Mouse (Mus musculus): ENCODE measurements around the gene Olfr750. TPM values are rescaled to one million over a fixed set of nuclear protein-coding genes. Genes with fewer than 3 reads are reported as not detected.

Olfr750 gene
- polyA plus RNA-seq, 1 experiment from 2014 or later, result not detected

Other genes with a start within 250 kb of the Olfr750 start
- gene Tep1, start 203.9 kb downstream of the Olfr750 start, polyA plus RNA-seq (2015; fragmentation: Nextera tagmentation; extraction: Ambion mirVana), result 2.5 and 3.2 TPM in 2 replicates
- 0.83 and 1.3 TPM in 2 replicates for gene Klhl33, start 176.9 kb downstream of the Olfr750 start, polyA plus RNA-seq (2015; fragmentation: Nextera tagmentation; extraction: Ambion mirVana)
- gene Osgep, start 149.5 kb downstream of the Olfr750 start, polyA plus RNA-seq (2015; fragmentation: Nextera tagmentation; extraction: Ambion mirVana), result 116 and 119 TPM in 2 replicates
- 225 and 228 TPM in 2 replicates for gene Apex1, start 149.5 kb downstream of the Olfr750 start, polyA plus RNA-seq (2015; fragmentation: Nextera tagmentation; extraction: Ambion mirVana)
- gene Pip4p1, start 143.6 kb downstream of the Olfr750 start, polyA plus RNA-seq (2015; fragmentation: Nextera tagmentation; extraction: Ambion mirVana), result 79.0 and 87.9 TPM in 2 replicates
- gene Pnp, start 143.4 kb downstream of the Olfr750 start, polyA plus RNA-seq (2015; fragmentation: Nextera tagmentation; extraction: Ambion mirVana), result 24.9 and 27.0 TPM in 2 replicates
- not detected in 2 replicates for gene Gm49342, start 129.9 kb downstream of the Olfr750 start, polyA plus RNA-seq (2015; fragmentation: Nextera tagmentation; extraction: Ambion mirVana)
- gene Pnp2, start 118.4 kb downstream of the Olfr750 start, polyA plus RNA-seq (2015; fragmentation: Nextera tagmentation; extraction: Ambion mirVana), result 0.57 and 0.60 TPM in 2 replicates
- gene Rnase10, start 66.7 kb downstream of the Olfr750 start, polyA plus RNA-seq (2015; fragmentation: Nextera tagmentation; extraction: Ambion mirVana), result not detected in 2 replicates
- gene Rnase9, start 32.6 kb downstream of the Olfr750 start, polyA plus RNA-seq (2015; fragmentation: Nextera tagmentation; extraction: Ambion mirVana), result not detected in 2 replicates
- gene Rnase11, start 24.3 kb downstream of the Olfr750 start, polyA plus RNA-seq (2015; fragmentation: Nextera tagmentation; extraction: Ambion mirVana), result not detected in 2 replicates
- not detected in 2 replicates for gene Rnase12, start 16.8 kb downstream of the Olfr750 start, polyA plus RNA-seq (2015; fragmentation: Nextera tagmentation; extraction: Ambion mirVana)
- gene Rnase4, start 16.6 kb upstream of the Olfr750 start, polyA plus RNA-seq (2015; fragmentation: Nextera tagmentation; extraction: Ambion mirVana), result 15.3 and 17.5 TPM in 2 replicates
- 4.1 and 4.4 TPM in 2 replicates for gene Ang, start 16.7 kb upstream of the Olfr750 start, polyA plus RNA-seq (2015; fragmentation: Nextera tagmentation; extraction: Ambion mirVana)
- gene Eddm3b, start 40.0 kb upstream of the Olfr750 start, polyA plus RNA-seq (2015; fragmentation: Nextera tagmentation; extraction: Ambion mirVana), result not detected in 2 replicates
- 0.25 and 0.47 TPM in 2 replicates for gene Rnase6, start 49.5 kb upstream of the Olfr750 start, polyA plus RNA-seq (2015; fragmentation: Nextera tagmentation; extraction: Ambion mirVana)
- 0.60 TPM in 1 of 2 replicates, not detected in the other for gene Rnase1, start 72.3 kb upstream of the Olfr750 start, polyA plus RNA-seq (2015; fragmentation: Nextera tagmentation; extraction: Ambion mirVana)
- not detected in 2 replicates for gene Rnase2b, start 87.8 kb upstream of the Olfr750 start, polyA plus RNA-seq (2015; fragmentation: Nextera tagmentation; extraction: Ambion mirVana)
- gene Ang2, start 124.7 kb upstream of the Olfr750 start, polyA plus RNA-seq (2015; fragmentation: Nextera tagmentation; extraction: Ambion mirVana), result not detected in 2 replicates
- gene Ear14, start 129.0 kb upstream of the Olfr750 start, polyA plus RNA-seq (2015; fragmentation: Nextera tagmentation; extraction: Ambion mirVana), result not detected in 2 replicates
- not detected in 2 replicates for gene Rnase2a, start 181.7 kb upstream of the Olfr750 start, polyA plus RNA-seq (2015; fragmentation: Nextera tagmentation; extraction: Ambion mirVana)